Mouse (Mus musculus) intestine, embryonic 15.5 days (tissue): ENCODE results near the gene Slfn2. TPM values are rescaled to one million over a fixed set of nuclear protein-coding genes. Genes with fewer than 3 reads are reported as not detected.
"Not testable (repeated sequence)": the region's sequence is repeated elsewhere in the genome, so short reads cannot be mapped to it uniquely, and the experiment has no call there.

Source experiments
- ATAC-seq: fragments of 200-750 bp; cut with Nextera tagmentation; 2 replicates; pipeline ENCODE4 v1.8.0; 2017; ENCODE audit warnings: moderate TSS enrichment, moderate library complexity
- H3K27ac ChIP-seq: fragments of 300-500 bp; sonication (generic); 2 replicates; pipeline ENCODE4 v1.5.1; 2015; ENCODE audit warnings: mild to moderate bottlenecking, inconsistent platforms
- H3K27me3 ChIP-seq: fragments of 300-500 bp; sonication (generic); replicated peaks from 2 replicates; pipeline ENCODE4 v1.6.1; 2015; ENCODE audit warnings: inconsistent platforms
- H3K36me3 ChIP-seq: fragments of 300-500 bp; sonication (generic); 2 replicates; pipeline ENCODE4 v1.6.1; 2015; ENCODE audit warnings: inconsistent platforms
- H3K4me1 ChIP-seq: fragments of 300-500 bp; sonication (generic); replicated peaks from 2 replicates; pipeline ENCODE4 v1.6.1; 2015; ENCODE audit warnings: inconsistent platforms
- H3K4me2 ChIP-seq: fragments of 300-500 bp; sonication (generic); replicated peaks from 2 replicates; pipeline ENCODE4 v1.6.1; 2015; ENCODE audit warnings: mild to moderate bottlenecking, inconsistent platforms
- H3K4me3 ChIP-seq: fragments of 300-500 bp; sonication (generic); replicated peaks from 2 replicates; pipeline ENCODE4 v1.5.1; 2015; ENCODE audit warnings: inconsistent platforms
- H3K9ac ChIP-seq: fragments of 300-500 bp; sonication (generic); 2 replicates; pipeline ENCODE4 v1.6.1; 2015; ENCODE audit warnings: inconsistent platforms
- H3K9me3 ChIP-seq: fragments of 300-500 bp; sonication (generic); 2 replicates; pipeline ENCODE4 v1.6.1; 2016; ENCODE audit warnings: inconsistent platforms
- WGBS: fragments of 180-500 bp; shearing (Covaris S2); methylation state at CpG from one replicate; pipeline ENCODE4 v1.1.7; 2015; 5-methylcytosine and 5-hydroxymethylcytosine counted together
- polyA plus RNA-seq: library from polyadenylated mRNA; unstranded; fragments of >200 nt; fragmentation: Nextera tagmentation; extraction: Ambion mirVana; gene quantifications from 2 replicates; pipeline ENCODE4 v1.2.1, GENCODE M21; 2015

Slfn2 gene
- polyA plus RNA-seq, result 4.7 and 7.1 TPM in 2 replicates

DNA sequence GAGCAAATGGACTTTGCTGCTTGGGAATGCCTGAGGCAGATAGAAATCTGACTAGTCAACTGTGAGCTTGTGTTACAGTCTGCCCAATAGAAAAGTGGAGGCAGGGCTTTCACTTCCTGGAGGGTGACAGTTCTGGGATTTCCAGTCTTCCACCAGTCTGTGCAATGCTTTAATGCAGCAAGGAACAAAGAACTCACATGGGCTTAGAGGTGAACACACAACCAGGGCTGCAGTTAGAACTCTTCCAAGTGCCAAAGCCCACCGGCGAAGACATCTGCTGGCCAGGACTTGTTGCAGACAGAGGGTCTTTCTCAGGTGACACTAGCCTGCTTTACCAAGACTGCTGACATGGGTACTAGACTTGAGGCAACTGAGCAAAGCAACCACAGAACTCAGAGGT lies at the start of gene Slfn2:
Gene Slfn2, plus strand, starts transcription at position 167 of the 400 bp plus-strand sequence.
- Histone ChIP-seq H3K27me3 (no peaks in the 10 kb centered on the region), H3K9ac (no peak within 1 kb of the TSS), H3K4me1 (0 out of 2 replicates have a peak, but pooled peaks cover 2% of the 10 kb centered on the region), H3K4me2 (no peak within 1 kb of the TSS), H3K27ac (no peak within 1 kb of the TSS), H3K9me3 (0 out of 2 replicates have a peak, but pooled peaks cover 3% of the 10 kb centered on the region), H3K36me3 (no peaks in the 10 kb centered on the region), H3K4me3 (no peak within 1 kb of the TSS)
- 82% methylated on average over 2 of the region's 2 CpGs for WGBS
- peak; percentile 39; the same call in 1 of the 2 replicates for ATAC-seq

DNA sequence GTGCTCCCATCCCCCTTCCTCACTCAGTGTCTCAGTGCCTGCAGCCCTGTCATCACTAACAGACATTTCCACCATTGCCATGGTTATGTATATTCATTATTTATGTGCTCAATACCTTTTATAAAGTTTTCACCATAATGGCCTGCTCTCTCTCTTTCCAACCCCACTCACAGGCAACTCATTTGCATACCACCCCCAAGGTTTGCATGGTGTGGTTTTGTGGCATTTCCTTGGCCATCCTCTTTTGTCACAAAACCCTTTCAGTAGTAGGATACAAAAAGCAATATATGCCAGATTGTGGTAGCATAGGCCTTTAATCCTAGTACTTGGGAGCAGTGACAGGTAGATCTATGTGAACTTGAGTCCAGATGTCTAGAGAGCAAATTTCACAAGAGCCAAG lies 48.8 kb upstream of the Slfn2 start:
- H3K4me1 ChIP-seq, result no peaks in the 10 kb centered on the region
- no peak overlapping the region for H3K9ac ChIP-seq
- ATAC-seq, result no peak
- H3K9me3 ChIP-seq, result no peaks in the 10 kb centered on the region
- H3K27ac ChIP-seq, result no peak overlapping the region
- H3K27me3 ChIP-seq, result no peaks in the 10 kb centered on the region
- no peaks in the 10 kb centered on the region for H3K36me3 ChIP-seq
- no peak overlapping the region for H3K4me2 ChIP-seq
- no peak overlapping the region for H3K4me3 ChIP-seq

DNA sequence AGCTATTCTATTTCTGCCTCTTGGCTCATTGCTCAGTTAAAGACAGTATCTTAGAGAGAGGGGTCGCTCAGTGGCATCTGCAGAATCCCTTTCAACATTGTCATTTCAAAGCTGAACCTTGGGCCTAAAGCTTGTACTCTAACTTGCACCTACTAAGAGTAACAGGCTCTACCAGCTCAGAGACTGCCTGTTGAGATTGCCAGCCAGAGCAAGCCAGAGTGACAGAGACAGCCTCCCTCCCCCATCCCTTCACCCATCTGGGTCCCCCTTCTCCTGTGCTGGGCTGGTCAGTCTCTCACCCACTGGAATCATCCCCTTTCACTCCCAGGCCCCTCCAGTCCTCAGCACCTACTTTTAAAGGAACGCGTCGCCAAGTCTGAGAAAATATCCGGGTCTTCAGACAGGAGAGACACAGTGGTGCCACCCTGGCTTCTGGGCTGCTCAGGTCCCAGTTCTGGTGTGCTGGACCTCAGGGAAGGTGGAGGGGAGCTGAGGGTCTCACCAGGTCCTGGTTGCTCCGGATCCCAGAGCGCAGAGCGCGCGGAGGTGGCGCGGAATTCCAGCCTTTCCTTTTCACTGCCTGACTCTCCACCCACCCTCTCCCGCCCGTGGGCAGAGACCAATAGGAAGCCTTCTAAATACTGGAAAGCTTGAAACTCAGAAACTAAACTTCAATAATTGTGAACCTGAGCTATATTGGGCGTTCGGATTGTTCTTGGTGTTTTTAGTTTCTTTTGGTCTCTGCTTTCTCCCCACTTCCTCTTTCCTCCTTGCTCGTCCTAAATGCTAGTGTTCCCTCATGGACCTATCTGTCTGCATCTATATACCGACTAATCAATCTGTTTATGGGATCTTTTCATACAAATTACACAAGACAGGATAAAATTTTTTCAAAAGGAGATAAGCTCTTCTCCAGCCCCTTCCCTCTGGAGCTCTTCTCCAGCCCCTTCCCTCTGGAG lies 45.1 kb upstream of the Slfn2 start:
- not testable (repeated sequence) for H3K9ac ChIP-seq, H3K27me3 ChIP-seq, H3K27ac ChIP-seq, H3K4me3 ChIP-seq, H3K4me2 ChIP-seq, H3K9me3 ChIP-seq, H3K36me3 ChIP-seq, H3K4me1 ChIP-seq, ATAC-seq
- WGBS, result 77% methylated on average over 18 of the region's 18 CpGs

DNA sequence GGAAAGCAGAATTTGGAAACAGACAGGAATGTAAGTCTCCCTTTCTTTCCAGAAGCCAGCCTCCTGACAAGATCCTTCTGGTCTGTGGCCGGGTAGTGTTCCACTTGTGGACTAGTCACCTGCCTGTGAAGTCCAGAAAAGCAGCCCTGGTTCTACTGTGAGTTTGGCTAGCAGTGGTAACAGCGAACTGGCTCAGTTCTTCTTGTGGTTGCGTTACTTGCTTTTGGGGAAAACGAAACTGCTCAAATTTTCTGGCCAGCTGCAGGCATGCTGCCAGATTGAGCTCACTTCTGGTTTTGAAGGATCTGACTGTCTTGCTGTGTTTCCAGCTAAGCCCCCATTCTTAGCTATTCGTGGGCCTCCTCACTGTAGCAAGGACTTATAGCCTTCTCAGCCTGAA lies 44.3 kb upstream of the Slfn2 start, which contains the start of gene Slfn8:
Gene Slfn8, minus strand, starts transcription at position 190 of the 400 bp plus-strand sequence.
- no peak for ATAC-seq
- Histone ChIP-seq H3K4me2 (0 out of 2 replicates have a peak within 1 kb of the TSS, but pooled peaks have one; percentile 4), H3K27me3 (no peaks in the 10 kb centered on the region), H3K27ac (no peak within 1 kb of the TSS), H3K9ac (no peak within 1 kb of the TSS), H3K4me1 (no peaks in the 10 kb centered on the region), H3K9me3 (no peaks in the 10 kb centered on the region), H3K4me3 (no peak within 1 kb of the TSS), H3K36me3 (no peaks in the 10 kb centered on the region)
- 60% methylated on average over 5 of the region's 5 CpGs for WGBS

DNA sequence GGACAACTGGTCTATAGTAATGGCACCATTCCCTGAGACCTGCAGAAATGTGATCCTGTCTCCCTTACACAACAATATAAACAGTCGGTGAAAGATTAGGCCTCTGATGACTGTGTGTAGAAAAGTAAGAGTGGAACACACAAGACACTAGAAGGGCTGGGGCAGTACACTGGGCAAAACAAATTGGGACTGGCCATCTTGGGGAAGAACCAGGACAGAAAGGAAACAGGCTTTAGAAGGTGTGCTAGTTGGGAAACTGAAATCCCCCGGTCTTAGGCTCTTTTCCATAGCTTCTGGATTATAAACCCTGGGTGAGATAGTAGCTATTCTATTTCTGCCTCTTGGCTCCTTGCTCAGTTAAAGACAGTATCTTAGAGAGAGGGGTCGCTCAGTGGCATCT lies 26.2 kb upstream of the Slfn2 start:
- not testable (repeated sequence) for H3K4me1 ChIP-seq, H3K36me3 ChIP-seq, H3K4me2 ChIP-seq, ATAC-seq, H3K9ac ChIP-seq, H3K27ac ChIP-seq, H3K9me3 ChIP-seq, H3K4me3 ChIP-seq, H3K27me3 ChIP-seq
- 85% methylated on average over 3 of the region's 3 CpGs for WGBS

DNA sequence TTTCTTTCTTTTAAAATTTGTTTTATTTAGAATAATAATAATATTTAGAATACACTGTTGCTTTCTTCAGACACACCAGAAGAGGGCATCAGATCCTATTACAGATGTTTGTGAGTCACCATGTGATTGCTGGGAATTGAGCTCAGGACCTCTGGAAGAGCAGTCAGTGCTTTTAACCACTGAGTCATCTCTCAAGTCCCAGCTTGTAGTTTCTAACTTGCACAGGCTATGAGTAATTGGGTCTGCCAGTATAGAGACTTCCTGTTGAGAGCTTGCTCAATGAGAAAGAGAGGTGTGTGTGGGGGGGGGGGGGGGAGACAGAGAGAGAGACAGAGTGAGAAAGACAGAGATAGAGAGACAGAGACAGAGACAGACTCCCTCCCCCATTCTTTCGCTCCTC lies 25.8 kb upstream of the Slfn2 start:
- WGBS, result 60% methylated on average over 1 of the region's 1 CpGs
- Histone ChIP-seq H3K4me2 (peak overlapping the region; percentile 52; the same call in 1 of the 2 replicates), H3K27ac (no peak overlapping the region), H3K9ac (no peak overlapping the region), H3K9me3 (no peaks in the 10 kb centered on the region), H3K4me3 (no peak overlapping the region), H3K36me3 (no peaks in the 10 kb centered on the region), H3K4me1 (no peaks in the 10 kb centered on the region), H3K27me3 (0 out of 2 replicates have a peak, but pooled peaks cover 3% of the 10 kb centered on the region)
- no peak for ATAC-seq

DNA sequence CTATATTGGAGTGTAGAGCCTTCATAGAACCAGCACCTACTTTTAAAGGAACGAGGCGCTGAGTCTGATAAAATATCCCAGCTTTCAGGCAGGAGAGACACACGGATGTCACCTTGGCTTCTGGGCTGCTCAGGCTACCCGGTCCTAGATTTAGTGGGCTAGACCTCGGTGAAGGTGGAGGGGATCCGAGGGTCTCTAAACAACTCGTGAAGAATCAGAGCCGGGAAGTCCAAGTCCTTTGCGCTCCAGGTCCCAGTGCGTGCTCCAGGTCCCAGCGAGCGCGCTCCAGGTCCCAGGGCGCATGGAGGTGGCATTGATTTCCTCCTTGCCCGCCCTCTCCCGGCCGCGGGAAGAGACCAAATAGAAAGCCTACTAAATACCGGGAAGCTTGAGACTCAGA lies 25.1 kb upstream of the Slfn2 start:
- H3K27ac ChIP-seq, result no peak overlapping the region

DNA sequence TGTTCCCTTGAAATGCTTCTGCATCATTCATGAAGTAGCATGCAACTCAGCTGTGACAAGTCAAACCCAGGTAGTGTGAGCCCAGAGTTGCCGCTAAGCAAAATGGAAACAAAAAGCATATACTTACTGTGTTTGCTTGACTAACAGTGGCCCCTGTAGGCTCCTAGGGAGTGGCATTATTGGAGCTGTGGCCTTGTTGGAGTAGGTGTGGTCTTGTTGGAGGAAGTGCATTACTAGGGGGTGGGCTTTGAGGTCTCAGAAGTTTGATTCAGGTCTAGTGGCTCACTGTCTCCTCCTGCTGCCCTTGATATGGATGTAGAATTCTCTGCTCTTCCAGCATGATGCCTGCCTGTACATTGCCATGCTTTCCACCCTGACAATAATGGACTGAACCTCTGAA lies 24.6 kb upstream of the Slfn2 start:
- 21% methylated on average over 1 of the region's 1 CpGs for WGBS
- ATAC-seq, result no peak

More for the DNA sequence above, 25.1 kb upstream of the Slfn2 start:
- Histone ChIP-seq H3K4me3 (peak overlapping the region; percentile 15; the same call in 1 of the 2 replicates), H3K9ac (no peak overlapping the region), H3K9me3 (no peaks in the 10 kb centered on the region), H3K27me3 (0 out of 2 replicates have a peak, but pooled peaks cover 3% of the 10 kb centered on the region), H3K4me1 (no peaks in the 10 kb centered on the region), H3K4me2 (peak overlapping the region; percentile 52), H3K36me3 (no peaks in the 10 kb centered on the region)
- WGBS, result 17% methylated on average over 19 of the region's 19 CpGs
- ATAC-seq, result no peak

DNA sequence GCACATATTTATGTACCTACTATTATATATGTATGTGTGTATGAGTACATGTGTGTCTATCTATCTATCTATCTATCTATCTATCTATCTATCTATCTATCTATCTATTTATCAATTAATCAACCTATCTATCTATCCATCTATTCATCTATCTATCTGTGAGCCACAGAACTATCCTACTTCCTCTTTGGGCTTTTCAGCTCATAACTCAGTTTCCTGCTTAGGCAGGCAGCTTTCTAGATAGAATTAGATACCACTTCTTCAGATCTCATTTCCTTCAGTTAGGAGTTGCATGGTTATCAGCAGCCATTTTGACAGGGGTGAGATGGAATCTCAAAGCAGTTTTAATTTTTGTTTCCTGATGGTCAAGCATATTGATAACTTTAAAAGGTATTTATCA lies 23.9 kb upstream of the Slfn2 start:
- H3K27ac ChIP-seq, result no peak overlapping the region
- ATAC-seq, result no peak

More for the DNA sequence above, 24.6 kb upstream of the Slfn2 start:
- peak overlapping the region; percentile 52 for H3K4me2 ChIP-seq
- 0 out of 2 replicates have a peak, but pooled peaks cover 3% of the 10 kb centered on the region for H3K27me3 ChIP-seq
- H3K9me3 ChIP-seq, result no peaks in the 10 kb centered on the region
- H3K36me3 ChIP-seq, result no peaks in the 10 kb centered on the region
- H3K4me1 ChIP-seq, result no peaks in the 10 kb centered on the region
- H3K27ac ChIP-seq, result no peak overlapping the region
- no peak overlapping the region for H3K9ac ChIP-seq
- peak overlapping the region; percentile 15; the same call in 1 of the 2 replicates for H3K4me3 ChIP-seq

DNA sequence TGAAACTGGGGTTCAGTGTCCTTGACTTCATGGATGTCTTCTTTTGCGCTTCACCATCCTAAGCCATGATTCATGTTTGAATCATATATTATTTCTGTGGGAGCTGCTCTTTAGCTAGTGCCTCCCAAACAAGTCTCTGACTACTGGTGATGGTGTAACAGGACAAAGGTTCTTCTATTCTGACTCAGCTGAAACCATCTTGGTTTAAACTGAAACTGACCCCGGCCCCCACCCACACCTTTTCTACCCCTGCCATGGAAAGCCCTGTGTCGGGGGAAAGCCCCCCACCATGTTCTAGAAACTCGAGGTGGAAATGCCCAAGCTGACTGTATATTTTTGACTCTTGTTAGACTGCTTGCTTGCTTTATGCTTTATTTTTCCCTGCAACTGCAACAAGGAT lies 21.0 kb upstream of the Slfn2 start:
- no peak overlapping the region for H3K9ac ChIP-seq
- no peak overlapping the region for H3K4me2 ChIP-seq
- WGBS, result 85% methylated on average over 4 of the region's 4 CpGs
- H3K27ac ChIP-seq, result no peak overlapping the region
- H3K36me3 ChIP-seq, result no peaks in the 10 kb centered on the region
- no peak overlapping the region for H3K4me3 ChIP-seq
- H3K4me1 ChIP-seq, result no peaks in the 10 kb centered on the region
- ATAC-seq, result no peak
- 0 out of 2 replicates have a peak, but pooled peaks cover 3% of the 10 kb centered on the region for H3K27me3 ChIP-seq
- no peaks in the 10 kb centered on the region for H3K9me3 ChIP-seq

More for the DNA sequence above, 23.9 kb upstream of the Slfn2 start:
- H3K36me3 ChIP-seq, result no peaks in the 10 kb centered on the region
- H3K4me3 ChIP-seq, result no peak overlapping the region
- no peak overlapping the region for H3K9ac ChIP-seq
- H3K4me1 ChIP-seq, result no peaks in the 10 kb centered on the region
- 0 out of 2 replicates have a peak, but pooled peaks cover 3% of the 10 kb centered on the region for H3K27me3 ChIP-seq
- H3K4me2 ChIP-seq, result no peak overlapping the region
- H3K9me3 ChIP-seq, result no peaks in the 10 kb centered on the region

DNA sequence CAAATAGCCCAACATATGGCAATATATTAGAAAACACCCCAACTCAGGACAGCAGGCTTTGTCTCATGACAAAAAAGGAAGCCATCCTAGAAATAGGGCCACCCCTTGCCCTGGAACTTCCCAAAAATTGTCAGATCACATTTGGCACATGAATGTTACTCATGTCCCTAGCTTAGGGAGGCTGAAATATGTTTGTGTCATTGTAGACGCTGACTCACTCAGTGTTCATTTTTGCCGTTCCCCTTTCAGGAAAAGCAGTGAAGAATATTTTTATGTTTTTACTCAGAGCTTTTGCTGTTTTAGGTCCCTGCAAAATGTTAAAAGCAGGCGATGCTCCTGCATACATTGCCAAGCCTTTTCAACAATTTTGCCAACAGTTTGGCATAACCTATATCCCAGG lies 19.3 kb upstream of the Slfn2 start:
- Histone ChIP-seq H3K27ac (no peak overlapping the region), H3K4me3 (no peak overlapping the region), H3K9me3 (no peaks in the 10 kb centered on the region), H3K27me3 (no peaks in the 10 kb centered on the region), H3K4me2 (no peak overlapping the region), H3K4me1 (no peaks in the 10 kb centered on the region), H3K9ac (no peak overlapping the region), H3K36me3 (no peaks in the 10 kb centered on the region)
- no peak for ATAC-seq
- WGBS, result 77% methylated on average over 3 of the region's 3 CpGs

DNA sequence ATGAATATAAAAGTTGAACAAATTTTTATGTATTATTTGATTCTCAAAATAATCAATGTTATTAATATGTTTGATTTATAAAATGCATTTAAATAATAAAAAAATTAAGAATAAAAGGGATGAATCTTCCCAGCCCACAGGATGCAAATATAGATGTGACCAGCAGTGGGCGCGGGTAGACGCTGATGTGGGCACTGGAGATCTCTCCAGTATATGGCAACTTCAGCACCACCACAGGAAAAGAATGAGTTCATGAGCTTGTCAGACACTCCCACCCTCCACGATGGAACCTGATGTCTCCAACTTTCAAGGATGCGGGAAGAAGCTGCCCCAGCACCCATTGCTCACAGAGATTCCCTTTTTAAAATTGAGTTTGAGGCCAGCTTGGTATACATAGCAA lies 7.0 kb upstream of the Slfn2 start:
- H3K9me3 ChIP-seq, result no peaks in the 10 kb centered on the region
- no peak overlapping the region for H3K9ac ChIP-seq
- H3K4me3 ChIP-seq, result no peak overlapping the region
- H3K4me2 ChIP-seq, result no peak overlapping the region
- no peak for ATAC-seq
- no peaks in the 10 kb centered on the region for H3K27me3 ChIP-seq
- H3K36me3 ChIP-seq, result no peaks in the 10 kb centered on the region
- H3K4me1 ChIP-seq, result no peaks in the 10 kb centered on the region
- no peak overlapping the region for H3K27ac ChIP-seq
- 6% methylated on average over 5 of the region's 5 CpGs for WGBS
